Mouse (Mus musculus): ENCODE results near the gene Mindy3.

Gene Mindy3

DNA sequence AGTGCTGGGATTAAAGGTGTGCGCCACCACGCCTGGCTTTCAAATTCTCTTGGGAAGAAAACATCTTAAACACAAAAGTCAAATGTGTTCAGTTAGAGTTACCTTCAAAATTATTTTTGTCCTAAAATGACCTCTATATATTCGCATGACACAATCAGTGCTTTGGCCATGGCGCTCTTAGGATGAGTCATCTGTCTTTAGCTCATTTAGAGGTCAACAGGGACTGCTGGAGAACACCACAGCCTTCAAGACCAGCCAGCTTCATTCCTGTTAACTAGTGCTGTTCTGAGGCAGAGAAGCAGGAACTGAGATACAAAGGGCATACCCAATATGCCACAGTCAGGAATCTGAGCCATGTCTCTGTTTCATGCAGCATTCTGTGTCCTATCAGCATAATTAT lies 47.9 kb downstream of the Mindy3 start:
- no peak for DNase-seq (ENCODE audit: low spot score)

DNA sequence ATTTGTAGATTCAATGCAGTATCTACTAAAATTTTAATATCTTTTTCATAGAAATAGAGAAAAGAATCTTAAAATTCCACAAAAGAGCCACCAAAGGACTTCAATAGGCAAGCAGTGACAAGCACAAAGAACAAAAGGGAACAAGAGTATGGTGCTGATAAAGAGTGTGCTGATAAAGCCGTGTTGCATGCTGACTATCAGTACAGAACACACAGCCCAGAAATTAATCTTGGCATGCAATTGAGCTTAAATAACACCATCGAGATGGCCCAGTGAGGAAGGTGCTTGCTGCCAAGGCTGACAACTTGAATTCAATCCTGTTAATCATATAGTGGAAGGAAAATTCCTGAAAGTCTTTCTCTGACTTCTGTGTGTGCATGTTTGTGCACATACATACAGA lies 50.8 kb downstream of the Mindy3 start:
- no peak for DNase-seq (ENCODE audit: low spot score)

DNA sequence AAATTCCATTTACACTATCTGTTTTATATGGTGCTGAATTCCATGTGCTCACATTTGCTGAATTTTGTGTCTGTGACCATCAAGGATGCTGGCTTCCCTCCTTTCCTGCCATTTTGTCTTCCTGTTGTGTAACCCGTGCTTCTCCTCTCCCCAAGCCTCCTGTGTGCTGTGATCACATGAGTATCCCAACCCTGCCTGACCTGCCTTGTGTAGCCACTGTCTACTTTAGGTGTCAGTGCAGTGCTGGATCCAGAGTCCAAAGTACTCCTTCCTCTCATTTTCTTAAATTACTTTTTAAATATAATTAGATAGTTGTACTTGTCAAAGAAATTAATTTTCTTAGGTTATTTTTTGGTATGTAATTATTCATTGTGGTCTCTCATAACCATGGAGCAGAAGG lies 51.3 kb downstream of the Mindy3 start:
- DNase-seq (ENCODE audit: low spot score): no peak

- no peak for DNase-seq (ENCODE audit: low spot score)
Measured at GRCm38 (mm10) chr2:12361310-12361709, 58.0 kb downstream of the Mindy3 start.

DNA sequence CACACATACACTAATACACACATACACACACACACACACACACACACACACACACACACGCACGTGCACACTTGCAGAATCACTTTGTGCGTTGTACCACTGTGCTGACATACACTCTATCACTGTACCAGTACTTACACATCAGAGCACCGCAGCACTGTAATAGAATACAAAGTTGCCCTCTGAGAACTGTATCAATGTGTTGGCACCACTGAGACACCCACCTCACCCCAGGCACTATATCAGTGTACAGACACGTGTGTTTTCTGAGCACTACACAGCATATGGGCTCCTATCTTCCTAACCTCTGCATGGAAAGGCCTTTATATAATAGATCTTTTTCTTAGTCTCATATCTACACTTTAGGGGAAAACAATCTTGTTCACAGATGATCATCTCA lies 64.4 kb downstream of the Mindy3 start:
- no peak for DNase-seq (ENCODE audit: low spot score)

DNA sequence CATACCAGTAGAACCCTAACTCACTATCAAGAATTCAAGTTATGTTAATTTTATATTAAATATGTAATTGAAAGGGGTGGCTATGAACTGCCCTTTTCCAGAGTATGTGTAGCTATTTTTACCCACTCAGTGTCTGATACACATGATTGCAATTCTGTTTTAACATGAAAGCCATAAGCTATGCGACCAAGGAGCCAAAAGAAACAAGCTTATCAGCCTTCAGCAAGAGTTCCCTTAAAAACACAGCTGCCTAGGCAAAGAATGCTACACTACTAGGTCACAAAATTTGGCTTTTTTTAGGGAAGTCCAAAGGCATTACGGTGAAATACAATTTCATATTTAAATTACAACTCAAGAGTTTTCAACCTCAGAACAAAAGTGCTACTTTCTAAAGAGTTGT lies 70.4 kb downstream of the Mindy3 start:
- no peak for DNase-seq (ENCODE audit: low spot score)

DNA sequence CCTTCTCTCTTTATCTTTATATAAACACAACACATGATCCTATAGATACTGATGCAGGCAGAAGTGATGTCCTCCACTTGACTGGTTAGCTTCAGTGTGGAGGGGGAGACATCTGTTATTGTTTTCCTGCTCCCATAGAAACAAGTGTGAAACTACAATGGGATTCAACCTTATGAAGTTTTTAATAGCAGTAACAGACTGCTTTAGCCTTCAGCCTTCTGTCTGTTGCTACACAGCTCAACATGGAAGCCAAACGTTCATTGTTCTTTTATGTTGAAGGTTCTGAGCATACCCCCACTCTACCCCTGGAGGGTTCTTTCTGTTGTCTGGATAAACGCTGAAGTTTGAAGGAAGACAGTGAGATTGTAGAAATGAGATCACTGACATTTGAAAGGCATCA lies 87.3 kb downstream of the Mindy3 start:
- no peak for DNase-seq (ENCODE audit: low spot score)

GRCm38 (mm10) chr2:12329620-12330019 lies 89.7 kb downstream of the Mindy3 start:
- DNase-seq (ENCODE audit: low spot score): no peak

DNA sequence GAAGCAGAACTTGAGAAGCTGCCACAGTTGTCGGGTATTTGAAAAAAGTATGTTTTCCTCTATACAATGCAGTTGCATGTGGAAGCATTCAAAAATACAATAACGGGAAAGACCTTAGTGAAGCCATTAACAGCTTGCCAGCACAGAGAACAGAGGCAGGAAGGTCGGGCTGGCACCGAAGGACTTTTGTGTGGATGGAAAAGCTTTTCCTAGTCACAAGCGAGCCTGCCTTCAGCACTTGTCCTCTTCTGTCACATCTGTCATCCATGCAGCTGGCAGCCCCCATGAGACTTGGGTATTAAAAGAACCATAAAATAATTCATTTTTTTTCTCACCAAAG lies 90.2 kb downstream of the Mindy3 start:
- DNase-seq (ENCODE audit: low spot score): peak; percentile 7

DNA sequence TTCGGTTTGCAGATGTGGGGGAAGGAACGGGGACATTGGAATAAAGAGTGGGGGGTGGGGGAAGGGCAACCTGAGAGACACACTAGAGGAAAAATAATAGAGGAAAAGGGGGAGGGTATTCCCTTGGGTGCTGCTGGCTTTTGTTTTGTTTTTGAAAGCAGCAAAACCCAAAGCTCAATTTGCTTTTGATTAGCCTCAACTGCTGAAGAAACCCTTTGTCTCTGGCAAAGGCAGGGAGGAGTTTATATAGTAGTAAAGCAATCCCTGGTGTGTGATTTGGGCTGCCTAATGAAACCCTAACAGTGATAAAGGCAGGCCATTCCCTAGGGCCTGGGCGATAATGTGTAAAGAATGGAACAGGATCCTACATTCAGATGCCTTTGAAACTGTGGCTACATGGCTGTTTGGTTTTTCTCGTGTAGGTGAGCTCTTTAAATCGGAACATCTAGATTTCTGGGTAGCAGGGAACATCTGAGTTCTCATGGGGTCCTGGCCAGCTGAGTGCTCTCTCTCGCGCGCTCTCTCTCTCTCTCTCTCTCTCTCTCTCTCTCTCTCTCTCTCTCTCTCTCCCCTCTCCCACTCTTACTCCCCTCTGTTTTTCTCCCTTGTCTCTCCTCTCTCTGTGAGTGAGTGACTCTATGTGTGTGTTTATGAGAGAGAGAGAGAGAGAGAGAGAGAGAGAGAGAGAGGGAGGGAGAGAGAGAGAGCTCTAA lies 90.8 kb downstream of the Mindy3 start:
- peak; percentile 64 for DNase-seq (ENCODE audit: low spot score)

- DNase-seq (ENCODE audit: low spot score): peak; percentile 50
Measured at GRCm38 (mm10) chr2:12327691-12328354, 91.4 kb downstream of the Mindy3 start.

DNA sequence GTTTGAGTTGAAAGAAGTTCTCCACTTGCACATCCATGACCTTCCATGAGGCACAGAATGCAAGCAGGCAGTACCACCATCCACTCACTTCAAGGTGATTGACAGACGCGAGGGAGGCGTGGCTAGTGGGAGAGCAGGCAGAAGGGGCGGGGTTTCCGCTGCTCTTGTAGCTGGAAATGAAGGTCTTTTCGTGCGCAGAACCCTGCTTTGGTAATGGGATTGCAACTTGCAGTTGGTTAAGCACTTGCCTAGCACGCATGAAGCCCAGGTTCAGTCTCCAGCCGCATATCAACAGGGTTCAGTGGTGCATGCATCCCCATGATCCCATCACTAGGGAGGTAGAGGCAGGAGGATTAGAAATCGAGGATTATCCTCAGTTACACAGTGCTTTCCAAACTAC lies 92.1 kb downstream of the Mindy3 start:
- peak; percentile 85 for DNase-seq (ENCODE audit: low spot score)

- no peak for DNase-seq (ENCODE audit: low spot score)
Measured at GRCm38 (mm10) chr2:12325868-12326267, 93.4 kb downstream of the Mindy3 start.

- no peak for DNase-seq (ENCODE audit: low spot score)
Measured at GRCm38 (mm10) chr2:12325417-12325816, 93.9 kb downstream of the Mindy3 start.

- DNase-seq (ENCODE audit: low spot score): no peak
Measured at GRCm38 (mm10) chr2:12320914-12321313, 98.4 kb downstream of the Mindy3 start.

DNA sequence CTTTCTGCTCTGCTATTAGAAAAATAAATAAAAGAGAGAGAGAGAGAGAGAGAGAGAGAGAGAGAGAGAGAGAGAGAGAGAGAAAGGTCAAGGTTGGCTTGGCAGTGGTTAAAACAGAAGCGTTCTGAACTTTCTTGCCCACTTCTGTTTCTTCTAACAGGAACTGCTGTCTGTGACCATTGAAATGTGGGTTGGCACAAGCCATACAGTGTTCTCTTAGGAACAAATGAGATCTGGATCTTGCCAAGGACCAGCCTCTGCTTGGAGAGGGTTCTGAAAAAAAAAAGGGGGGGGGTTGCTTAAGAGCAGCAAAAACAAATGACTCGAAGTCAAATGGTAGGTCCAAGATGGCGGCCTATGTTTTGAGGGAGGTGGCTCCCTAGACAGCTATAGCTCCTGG lies 100.6 kb downstream of the Mindy3 start:
- DNase-seq (ENCODE audit: low spot score): no peak

- DNase-seq (ENCODE audit: low spot score): no peak
Measured at GRCm38 (mm10) chr2:12318036-12318435, 101.2 kb downstream of the Mindy3 start.

GRCm38 (mm10) chr2:12317343-12317742 lies 101.9 kb downstream of the Mindy3 start:
- DNase-seq (ENCODE audit: low spot score): no peak

DNA sequence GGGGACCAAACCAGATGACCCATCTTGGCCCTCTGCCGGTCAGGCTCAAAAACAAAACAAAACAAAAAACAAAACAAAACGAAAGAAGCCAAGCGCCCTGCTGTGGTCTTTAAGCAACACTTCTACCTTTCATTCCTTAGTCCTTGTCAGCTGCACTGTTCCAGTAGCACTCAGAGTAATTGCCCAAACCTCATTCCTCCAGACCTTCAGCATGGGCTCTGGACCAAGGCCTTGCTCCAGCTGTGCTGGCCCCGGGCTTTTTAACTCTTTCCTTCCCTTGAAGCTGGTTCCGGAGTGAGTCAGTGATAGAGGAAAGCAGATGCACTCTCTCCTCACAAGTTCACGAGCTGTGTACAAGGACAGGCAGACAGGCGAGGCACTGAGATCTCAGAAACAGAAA lies 102.9 kb downstream of the Mindy3 start:
- no peak for DNase-seq (ENCODE audit: low spot score)

GRCm38 (mm10) chr2:12314028-12314427 lies 105.2 kb downstream of the Mindy3 start:
- DNase-seq (ENCODE audit: low spot score): no peak

DNA sequence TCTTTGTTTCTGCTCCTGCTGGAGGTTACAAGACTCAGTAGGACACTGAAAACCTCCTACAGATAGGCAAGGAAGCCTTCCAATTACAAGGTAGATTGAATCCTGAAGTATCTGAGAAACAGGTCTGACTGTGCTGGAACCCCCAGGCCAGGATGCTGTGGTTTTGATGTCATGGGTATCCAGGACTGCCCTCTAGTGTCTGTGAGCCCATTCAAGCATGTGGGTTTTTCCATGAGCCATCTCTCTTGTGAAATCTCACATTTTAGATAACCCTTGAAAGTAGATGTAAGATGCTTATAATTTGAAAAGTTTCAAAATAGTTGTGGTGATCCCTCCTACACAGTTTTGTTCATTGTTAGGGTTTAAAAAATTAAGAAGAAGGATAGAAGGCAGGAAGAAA lies 110.8 kb downstream of the Mindy3 start:
- peak; percentile 33 for DNase-seq (ENCODE audit: low spot score)

DNA sequence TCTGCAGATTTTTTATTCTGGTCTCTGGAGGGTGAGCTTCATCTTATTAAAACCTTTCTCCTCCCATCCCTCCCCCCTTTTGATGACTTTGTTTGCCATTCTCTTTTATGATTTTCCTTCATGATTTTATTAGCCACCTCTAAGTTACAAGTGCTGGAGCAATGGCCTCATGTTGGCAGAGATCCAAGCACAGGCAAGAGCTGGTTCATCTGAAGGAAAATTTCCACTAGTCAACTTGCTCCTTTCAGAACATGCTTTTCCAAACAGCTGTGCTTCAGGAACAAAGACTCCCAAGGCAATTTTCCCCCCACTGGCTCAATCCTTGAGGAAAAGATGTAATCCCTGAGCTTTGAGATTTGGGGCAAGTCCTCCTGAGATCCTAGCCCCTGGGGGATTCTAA lies 112.0 kb downstream of the Mindy3 start:
- DNase-seq (ENCODE audit: low spot score): no peak

DNA sequence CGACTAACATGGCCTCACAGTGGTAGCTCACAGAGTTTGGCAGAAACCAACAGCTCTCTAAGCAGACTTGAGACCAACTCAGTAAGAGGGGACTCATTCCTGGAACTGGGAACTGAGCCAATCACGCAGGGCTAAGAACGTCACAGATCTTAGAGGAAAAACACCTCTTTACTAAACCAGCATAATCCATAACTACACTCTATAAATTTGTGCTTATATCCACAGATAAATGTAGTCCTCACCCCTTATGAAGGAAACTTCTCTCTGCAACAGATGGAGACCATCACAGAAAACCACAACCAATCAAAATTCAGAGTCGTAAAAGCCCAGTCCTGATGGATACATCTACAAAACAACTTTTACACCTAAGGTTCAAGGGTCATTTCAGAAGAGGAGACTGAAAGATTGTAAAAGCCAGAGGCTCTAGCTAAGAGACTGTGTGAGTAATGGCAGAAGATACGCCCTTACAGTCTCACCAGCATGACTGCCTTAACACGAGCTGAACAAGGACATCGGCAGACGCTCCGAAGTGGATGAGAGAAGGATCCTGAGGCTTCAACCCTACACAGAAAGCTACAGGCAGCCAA lies 114.1 kb downstream of the Mindy3 start:
- DNase-seq (ENCODE audit: low spot score): no peak

Data from embryo, embryonic 10.5 days (tissue).